Mouse (Mus musculus) hematopoietic multipotent progenitor cell, adult 10-12 weeks (in vitro differentiated cells): ENCODE data around the gene Prdx1. TPM values are rescaled to one million over a fixed set of nuclear protein-coding genes. Genes with fewer than 3 reads are reported as not detected.

Experiments
- polyA plus RNA-seq: library from polyadenylated mRNA; stranded (reverse); fragments of >175 nt; gene quantifications from 2 replicates; pipeline ENCODE4 v1.2.3, GENCODE M21; 2012; ENCODE audit warnings: low replicate concordance

Prdx1 gene
- 2.7 and 20.5 TPM in 2 replicates for polyA plus RNA-seq

DNA sequence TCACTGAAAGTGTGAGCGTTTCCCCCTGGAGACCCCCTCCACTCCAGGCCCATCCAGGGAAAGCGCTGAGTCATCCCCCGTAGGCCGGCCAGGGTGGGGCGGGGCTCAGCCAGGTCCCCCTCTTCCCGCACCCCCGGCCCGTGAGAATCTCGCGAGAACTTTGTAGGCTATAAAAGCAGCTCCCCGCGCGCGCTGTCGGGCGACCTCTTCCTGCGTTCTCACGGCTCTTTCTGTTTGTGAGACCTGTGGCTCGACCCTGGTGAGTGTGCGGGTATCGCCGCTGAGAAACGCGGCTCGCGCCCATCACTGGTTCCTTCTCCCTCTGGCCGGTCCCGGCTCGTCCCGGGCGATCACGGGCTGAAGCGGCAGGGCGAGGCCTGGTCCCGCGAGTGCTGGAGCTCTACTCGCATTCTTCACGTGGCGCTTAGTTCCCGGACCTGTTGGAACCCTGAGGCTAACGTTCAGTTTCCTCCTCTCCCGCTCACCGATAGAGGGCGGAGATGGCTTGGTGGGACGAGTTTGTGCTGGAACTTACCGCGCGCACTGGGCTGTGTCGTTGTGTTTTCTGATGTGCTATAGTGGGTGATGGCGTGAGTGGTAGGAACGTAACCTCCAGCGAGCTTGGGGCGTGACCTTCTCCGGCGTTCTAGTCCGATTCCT, at the start of gene Prdx1:
Gene Prdx1 (plus strand): TSS at position 143 of the 660 bp plus-strand sequence.

GRCm38 (mm10) chr4:116650924-116651796, 34.2 kb upstream of the Prdx1 start, which contains the start of gene Akr1a1:
TSS of gene Akr1a1 (minus strand) at chr4:116651680.

DNA sequence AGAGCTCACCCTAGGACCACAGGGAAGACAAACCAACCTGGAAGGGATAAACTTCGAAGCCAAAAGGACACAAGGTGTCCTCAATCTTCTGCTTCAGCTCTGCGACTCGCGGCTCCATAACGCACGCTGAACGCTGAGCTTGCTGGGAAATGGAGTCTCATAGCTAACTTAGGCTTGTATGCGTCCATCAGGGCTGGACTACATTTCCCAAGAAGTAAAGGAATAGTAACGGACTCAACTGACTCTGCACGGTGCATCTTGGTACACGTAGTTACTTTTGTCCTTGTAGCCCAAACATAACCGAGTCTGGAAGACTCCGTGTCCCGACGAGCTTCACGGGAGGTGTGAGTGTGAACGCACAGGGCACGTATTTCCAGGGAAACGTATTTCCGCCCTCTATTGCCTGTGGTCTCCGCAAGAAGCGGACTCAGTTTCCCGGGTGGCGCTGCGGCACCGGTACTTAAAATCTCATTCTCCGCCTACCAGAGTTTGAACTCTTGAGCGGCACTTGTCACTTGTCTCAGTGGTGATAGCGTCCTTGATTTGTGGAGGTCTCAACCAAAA, 22.9 kb downstream of the Prdx1 start, which contains the start of the genes Mmachc and Ccdc163:
Gene Mmachc (minus strand): TSS at position 206 of the 564 bp plus-strand sequence.
Gene Ccdc163 (plus strand): TSS at position 309 of the 564 bp plus-strand sequence.

DNA sequence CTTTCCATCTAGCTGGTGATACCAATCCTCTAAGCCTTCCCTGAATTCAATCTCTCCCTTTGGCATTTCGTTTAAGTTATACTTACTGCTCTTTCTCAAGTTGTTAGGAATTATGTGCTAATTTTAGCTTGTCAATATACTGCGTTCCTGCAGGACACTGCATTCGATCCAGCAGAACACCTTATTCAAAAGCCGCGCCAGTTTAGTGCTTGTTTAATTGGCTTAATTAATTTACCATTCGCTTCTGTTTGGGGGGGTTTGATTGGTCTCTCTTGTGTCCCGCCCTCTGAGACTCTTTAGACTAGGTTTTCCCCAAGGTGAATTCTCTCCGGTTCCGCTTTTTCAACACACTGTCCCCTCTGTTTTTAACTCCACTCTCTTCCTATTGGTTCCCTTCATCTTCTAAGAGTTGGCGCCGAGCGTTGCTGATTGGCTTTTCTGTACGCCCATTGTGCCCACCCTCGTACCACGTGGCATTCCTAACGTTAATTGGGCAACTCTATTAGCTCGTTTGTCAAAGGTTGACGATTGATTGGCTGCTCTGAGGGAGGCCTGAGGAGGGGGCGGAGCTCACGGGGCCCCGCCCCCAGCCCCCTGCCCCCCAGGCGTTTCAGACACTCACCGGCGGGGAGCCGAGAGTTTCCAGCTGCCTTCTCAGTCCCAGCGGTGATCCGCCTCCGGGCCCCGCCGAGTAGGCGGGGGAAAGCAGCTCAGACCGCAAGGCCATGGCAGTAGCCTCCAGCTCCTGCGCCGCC, 35.2 kb downstream of the Prdx1 start, which contains the start of gene Tesk2:
Gene Tesk2 (plus strand): TSS at position 606 of the 755 bp plus-strand sequence.

Other genes starting within 250 kb of the Prdx1 start
- gene Mast2, start 221.4 kb upstream of the Prdx1 start, polyA plus RNA-seq = 31.5 and 46.9 TPM in 2 replicates
- gene Ipp, start 178.0 kb upstream of the Prdx1 start, polyA plus RNA-seq = 1.3 and 2.6 TPM in 2 replicates
- gene Tmem69, start 129.6 kb upstream of the Prdx1 start, polyA plus RNA-seq = 0.73 and 3.1 TPM in 2 replicates
- 32.1 and 56.5 TPM in 2 replicates for gene Gpbp1l1, start 127.9 kb upstream of the Prdx1 start, polyA plus RNA-seq
- gene Ccdc17, start 88.9 kb upstream of the Prdx1 start, polyA plus RNA-seq = 5.2 and 5.3 TPM in 2 replicates
- gene Nasp, start 57.6 kb upstream of the Prdx1 start, polyA plus RNA-seq = 0.47 and 15.0 TPM in 2 replicates
- gene Akr1a1, start 33.9 kb upstream of the Prdx1 start, polyA plus RNA-seq = 114 and 200 TPM in 2 replicates
- gene Mmachc, start 22.9 kb downstream of the Prdx1 start, polyA plus RNA-seq = 0.35 and 1.0 TPM in 2 replicates
- 1.2 and 5.7 TPM in 2 replicates for gene Ccdc163, start 23.0 kb downstream of the Prdx1 start, polyA plus RNA-seq
- gene Tesk2, start 35.4 kb downstream of the Prdx1 start, polyA plus RNA-seq = 3.9 and 9.9 TPM in 2 replicates
- 2.3 and 5.9 TPM in 2 replicates for gene Toe1, start 122.1 kb downstream of the Prdx1 start, polyA plus RNA-seq
- 13.7 and 19.9 TPM in 2 replicates for gene Mutyh, start 122.2 kb downstream of the Prdx1 start, polyA plus RNA-seq
- 0.28 and 0.30 TPM in 2 replicates for gene Hpdl, start 136.2 kb downstream of the Prdx1 start, polyA plus RNA-seq
- gene Zswim5, start 191.8 kb downstream of the Prdx1 start, polyA plus RNA-seq = 0.03 and 0.09 TPM in 2 replicates